Mouse (Mus musculus) cerebellum, adult 9-11 months (tissue): ENCODE data around the gene Kdm4d.
"Not testable (repeated sequence)": the region's sequence is repeated elsewhere in the genome, so short reads cannot be mapped to it uniquely, and the experiment has no call there.

ENCODE experiments used
- DNase-seq: peaks from one replicate; pipeline ENCODE4 v3.0.0; 2022

Kdm4d gene

GRCm38 (mm10) chr9:14500023-14500915 is at the start of gene Kdm4d, which contains the start of gene Cwc15:
Gene Kdm4d (minus strand): TSS chr9:14500482.
Gene Cwc15 (plus strand): TSS chr9:14500617.
- DNase-seq: peak; percentile 97

DNA sequence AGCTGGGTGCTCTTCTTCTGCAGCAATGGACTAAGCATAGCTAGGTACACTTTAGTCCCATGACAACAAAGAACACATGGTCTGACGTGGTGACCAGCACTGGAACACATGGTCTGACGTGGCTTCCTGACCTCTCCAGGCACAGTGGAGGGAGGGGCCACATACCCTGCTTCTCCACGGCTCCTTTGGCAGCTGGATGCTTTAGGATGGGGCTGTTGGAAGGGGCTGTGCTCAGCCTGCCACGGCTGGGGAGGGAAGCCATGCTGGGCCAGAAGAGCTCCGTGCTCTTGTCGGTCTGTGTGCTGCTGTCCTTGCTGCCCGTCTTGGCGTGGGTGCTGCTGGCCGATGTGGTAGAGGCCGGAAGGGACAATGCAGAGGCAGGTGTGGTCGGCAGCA is 48.1 kb upstream of the Kdm4d start:
- DNase-seq: no peak

GRCm38 (mm10) chr9:14547584-14548365 is 47.5 kb upstream of the Kdm4d start:
- DNase-seq: no peak

DNA sequence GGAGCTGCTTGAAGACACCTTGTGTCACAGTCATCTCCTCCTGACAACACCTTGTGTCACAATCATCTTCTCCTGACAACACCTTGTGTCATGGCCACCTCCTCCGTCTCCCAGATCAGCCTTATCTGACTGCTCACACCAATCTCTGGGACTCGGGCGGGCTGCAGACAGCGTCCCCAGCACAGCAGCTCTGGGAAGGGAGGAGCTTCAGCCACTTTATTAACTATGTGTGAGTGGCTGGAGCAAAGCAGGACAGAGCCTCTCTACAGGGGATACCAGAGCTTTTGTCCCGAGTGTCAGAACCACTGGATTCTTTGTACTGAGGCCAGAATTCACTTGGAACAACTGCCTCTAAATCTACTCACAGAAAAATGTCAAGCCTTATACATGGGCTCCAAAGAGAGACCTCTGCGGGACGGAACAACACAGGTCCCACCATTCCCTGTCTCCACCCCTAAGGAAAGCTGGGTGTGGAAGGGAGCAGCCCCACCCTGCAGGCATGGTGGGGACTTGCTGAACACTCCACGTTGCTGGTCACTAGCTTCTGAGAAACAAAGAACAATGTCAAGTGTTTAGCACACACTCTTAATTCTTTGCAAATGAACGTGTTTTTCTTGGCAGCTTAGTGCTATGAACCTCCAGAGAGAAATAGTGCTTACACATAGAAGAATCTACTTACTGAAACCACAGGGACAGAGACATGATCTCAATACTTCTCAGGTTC is 43.9 kb upstream of the Kdm4d start:
- DNase-seq: no peak

GRCm38 (mm10) chr9:14534833-14535456 is 34.7 kb upstream of the Kdm4d start:
- DNase-seq: no peak

- DNase-seq: no peak
Measured at GRCm38 (mm10) chr9:14533659-14534058, 33.4 kb upstream of the Kdm4d start.

DNA sequence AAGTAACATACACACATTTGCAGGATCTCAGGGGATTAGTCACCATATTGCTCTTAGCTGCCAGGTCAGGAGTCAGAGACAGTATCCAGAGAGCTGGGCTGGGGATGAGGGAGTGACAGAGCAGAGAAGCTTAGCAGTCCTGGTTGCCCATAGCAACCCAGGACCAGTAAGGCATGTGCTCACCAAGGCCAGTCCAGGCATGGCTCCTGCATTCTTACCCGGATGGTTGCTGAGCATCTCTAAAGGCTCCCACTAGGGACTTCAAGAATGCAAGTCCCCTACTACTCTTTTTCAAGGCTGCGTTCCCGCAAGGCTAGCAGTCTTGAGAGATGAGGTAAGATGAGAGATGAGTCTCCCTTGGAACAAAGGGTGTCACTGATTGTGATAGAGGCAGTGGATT is 32.0 kb upstream of the Kdm4d start:
- DNase-seq: no peak

DNA sequence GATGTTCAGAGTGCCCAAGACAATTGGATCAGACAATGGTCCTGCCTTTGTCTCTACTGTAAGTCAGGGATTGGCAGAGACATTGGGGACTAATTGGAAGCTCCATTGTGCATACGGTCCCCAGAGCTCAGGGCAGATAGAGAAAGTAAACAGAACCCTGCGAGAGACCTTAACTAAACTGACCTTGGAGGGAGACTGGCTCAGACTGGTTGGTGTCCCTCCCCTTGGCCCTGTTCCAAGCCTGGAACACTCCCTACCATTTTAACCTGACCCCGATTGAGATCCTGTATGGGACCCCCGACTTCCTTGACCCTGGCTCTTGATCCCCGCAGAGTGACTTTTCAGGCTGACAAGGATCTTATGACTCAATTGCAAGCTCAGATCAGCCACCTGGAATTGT is 29.7 kb upstream of the Kdm4d start:
- DNase-seq: no peak

DNA sequence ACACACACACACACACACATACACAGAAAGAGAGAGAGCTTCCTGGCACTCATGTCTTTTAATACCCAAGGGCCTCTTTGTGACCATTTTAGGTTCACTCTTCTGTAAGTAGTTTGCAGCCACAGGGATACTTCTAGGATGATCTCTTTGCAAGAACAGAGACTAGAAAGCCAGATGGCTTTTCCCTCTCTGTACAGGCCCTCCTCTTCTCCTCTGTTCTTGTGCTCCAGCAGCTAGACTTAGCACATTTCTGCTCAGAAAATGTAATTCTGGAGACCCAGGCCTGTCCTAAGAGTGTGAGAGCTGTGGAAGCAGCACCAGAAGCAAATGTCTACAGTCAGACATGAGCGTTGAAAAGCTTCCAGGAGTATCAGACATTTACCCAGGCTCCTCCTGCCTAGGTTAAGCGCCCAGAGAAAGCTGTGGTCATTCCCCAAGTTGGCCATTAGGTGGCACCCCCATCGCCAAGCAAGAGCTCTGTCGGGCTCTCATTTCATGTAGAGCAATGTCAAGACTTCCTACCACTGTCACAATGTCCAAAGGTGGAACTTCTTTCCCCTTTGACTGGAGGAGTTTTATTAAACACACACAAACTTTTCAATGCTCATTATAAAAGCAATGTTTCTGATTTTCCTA is 23.2 kb upstream of the Kdm4d start:
- DNase-seq: peak; percentile 60

DNA sequence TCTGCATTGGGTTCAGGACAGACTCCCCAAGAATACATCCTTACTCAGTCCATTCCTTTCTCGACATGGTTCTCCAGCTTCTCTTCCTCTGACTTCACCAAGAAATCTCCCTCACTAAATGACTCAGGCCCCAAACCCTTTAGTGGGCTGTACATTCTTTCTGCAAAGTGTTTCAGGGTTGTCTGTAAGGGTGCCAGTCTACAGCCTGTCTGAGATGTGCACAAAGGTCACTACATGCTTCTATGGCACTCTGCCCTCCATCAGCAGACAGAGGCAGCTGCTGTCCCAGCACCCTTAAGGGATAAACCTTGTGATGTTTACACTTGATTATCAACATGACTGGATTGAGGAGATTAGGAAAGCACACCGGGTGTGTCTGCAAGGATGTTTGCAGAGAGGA is 21.4 kb upstream of the Kdm4d start:
- DNase-seq: no peak

- DNase-seq: no peak
Measured at GRCm38 (mm10) chr9:14520971-14521670, 20.8 kb upstream of the Kdm4d start.

DNA sequence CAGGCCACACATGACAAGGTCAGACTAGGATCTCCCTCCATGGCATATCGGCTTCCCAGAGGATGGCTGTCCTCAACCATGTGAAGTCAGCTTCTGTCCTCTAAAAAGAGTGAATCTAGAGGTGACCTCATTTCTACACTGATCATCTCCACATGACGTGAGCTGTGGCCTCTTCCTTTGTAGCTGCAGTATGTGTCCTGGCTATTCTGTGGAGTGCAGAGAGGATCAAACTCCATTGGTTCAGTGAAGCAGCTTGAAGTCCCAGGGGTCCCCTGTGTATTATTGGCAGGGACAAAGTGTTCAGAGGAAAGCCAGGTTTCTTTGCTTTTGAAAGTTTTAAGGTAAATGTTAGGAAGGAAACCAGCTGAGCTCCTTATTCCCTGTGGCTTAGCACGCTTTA is 17.8 kb upstream of the Kdm4d start:
- no peak for DNase-seq

DNA sequence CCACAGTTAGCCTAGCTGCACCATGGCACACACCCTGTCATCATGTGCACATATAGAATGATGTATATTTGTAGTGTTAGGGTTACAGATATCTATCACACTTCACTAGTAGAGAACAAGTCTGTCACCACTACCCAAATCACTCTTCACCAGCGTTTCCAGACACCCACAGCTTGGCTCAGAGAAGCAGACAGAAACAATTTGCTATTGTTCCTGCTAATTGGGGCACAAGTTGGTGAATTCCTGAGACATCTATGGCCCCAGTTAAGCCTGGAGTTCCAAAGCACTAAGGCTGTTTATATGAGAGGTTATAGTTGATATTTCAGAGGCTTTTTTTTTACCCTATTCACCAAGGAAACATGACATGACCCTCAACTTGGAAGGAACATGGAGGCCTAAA is 17.0 kb upstream of the Kdm4d start:
- no peak for DNase-seq

- no peak for DNase-seq
Measured at GRCm38 (mm10) chr9:14512633-14513445, 12.6 kb upstream of the Kdm4d start.

- DNase-seq: no peak
Measured at GRCm38 (mm10) chr9:14500916-14501424, 688 bp upstream of the Kdm4d start.

GRCm38 (mm10) chr9:14498896-14499705 is 1.2 kb downstream of the Kdm4d start:
- no peak for DNase-seq

GRCm38 (mm10) chr9:14463668-14464067 is 36.6 kb downstream of the Kdm4d start:
- DNase-seq: not testable (repeated sequence)

DNA sequence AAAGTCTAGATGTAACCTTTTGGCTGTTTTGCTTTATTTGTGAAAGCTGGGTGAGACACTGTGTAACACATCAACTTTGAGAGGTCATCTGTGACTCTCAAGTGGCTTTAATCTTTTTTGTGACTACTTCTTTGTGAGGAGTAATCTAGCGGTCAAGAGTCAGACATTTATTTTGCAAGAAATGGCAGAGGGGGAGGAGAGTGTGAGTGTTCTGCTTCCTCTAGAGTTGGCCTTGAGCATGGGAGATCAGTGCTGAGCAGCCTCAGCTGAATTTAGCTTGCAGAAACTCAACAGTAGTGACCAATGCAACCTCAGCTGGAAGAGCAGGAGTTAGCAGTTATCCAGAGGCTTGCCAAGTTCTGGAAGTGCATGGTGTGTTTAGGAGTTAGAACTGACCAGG is 37.7 kb downstream of the Kdm4d start:
- not testable (repeated sequence) for DNase-seq

DNA sequence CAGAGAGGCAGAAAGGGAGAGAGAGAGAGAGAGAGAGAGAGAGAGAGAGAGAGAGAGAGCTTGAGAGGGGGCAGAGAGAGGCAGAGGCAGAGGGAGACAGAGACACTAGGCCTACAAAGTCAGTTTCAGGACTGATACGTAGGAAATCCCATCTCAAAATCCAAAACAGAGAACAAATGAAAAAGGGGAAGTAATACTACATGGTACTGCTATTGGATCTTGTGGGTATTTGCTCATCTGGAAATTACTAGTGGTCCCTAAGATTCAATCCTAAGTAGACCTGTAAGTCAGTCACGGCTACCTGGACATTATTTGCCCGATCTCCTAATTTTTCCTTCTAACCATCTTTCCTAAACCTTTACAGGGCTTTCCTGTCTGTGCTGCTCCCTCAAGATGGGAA is 44.0 kb downstream of the Kdm4d start:
- DNase-seq: no peak

DNA sequence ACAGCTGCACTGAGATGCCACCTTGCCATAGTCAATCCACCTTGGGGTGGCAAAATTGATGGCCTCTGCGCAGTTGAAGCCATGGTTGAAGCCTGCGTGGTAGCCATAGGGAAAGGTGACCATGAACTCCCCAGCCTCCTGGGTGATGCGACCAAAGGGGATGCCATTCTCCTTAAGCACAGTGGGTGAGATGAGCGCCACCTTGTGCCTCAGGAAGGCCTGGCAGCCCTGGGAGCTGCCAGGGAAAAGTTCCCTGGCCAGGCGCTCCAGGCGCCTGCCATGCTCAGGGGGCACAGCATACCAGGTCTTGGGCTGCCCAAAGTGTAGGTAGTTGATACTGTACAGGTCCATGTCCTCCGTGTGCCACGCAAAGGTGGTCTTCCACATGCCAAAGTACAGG is 49.2 kb downstream of the Kdm4d start:
- DNase-seq: peak; percentile 14
